Mouse (Mus musculus): ENCODE measurements around the gene Map3k15.

Gene Map3k15

DNA sequence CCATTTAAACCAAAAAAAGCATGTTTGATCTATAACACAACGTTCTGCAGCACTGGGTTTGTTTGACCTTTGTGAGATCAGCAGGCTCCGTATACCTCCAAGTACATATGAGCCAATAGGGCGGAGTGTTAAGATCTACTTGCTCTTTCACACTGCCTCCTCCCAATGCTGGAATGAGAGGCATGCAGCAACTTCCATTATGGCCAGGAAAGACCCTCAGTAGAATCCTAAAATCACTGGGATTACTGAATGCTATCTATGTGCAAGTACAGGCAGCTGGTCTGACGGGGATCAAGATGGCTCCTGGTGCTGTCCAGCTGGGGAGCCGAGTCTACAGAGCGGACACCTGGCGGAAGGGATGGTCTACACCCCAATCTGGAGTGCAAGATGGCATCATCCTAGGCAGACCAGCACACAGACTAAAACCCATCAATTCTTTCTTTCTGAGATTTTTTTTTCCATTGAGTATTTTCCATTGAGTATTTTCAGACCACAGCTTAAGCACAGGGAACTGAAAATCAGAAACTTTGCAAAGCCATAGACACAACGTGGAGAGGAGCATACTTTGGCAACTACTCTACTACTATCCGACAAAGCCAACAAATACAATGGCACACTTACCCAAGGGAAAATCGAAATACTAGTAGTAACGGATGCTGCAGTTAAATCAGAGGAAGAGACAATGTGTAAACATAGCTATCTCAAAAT is 146.1 kb downstream of the Map3k15 start:
- no peak for DNase-seq (ENCODE audit: low read depth)

- no peak for DNase-seq (ENCODE audit: low read depth)
These were observed 147.5 kb downstream of the Map3k15 start for GRCm38 (mm10) chrX:160135719-160136118.

- peak; percentile 40 for DNase-seq (ENCODE audit: low read depth)
These were observed 147.9 kb downstream of the Map3k15 start for GRCm38 (mm10) chrX:160136153-160136552.

- DNase-seq (ENCODE audit: low read depth) = no peak
These were observed 149.1 kb downstream of the Map3k15 start for GRCm38 (mm10) chrX:160137177-160137860.

- DNase-seq (ENCODE audit: low read depth) = peak; percentile 92
These were observed 149.9 kb downstream of the Map3k15 start, which contains the start of gene Pdha1 for GRCm38 (mm10) chrX:160137861-160138717. TSS of gene Pdha1 (minus strand) at chrX:160138413.

DNA sequence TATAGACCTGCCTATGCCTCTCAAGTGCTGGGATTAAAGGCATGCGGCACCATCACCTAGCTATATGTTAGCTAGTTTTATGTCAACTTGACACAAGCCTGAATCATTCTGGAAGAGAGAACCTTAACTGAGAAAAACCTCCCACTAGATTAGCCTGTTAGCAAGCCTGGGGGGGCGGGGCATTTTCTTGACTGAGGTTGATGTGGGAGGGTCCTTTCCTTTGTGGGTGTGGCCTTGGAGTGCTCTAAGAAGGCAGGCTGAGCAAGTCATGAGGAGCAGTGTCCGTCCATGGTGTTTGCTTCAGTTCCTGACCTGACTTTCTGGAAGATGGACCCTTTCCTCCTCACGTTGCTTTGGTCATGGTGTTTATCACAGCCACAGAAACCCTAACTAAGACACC is 158.6 kb downstream of the Map3k15 start:
- DNase-seq (ENCODE audit: low read depth) = no peak

- peak; percentile 47 for DNase-seq (ENCODE audit: low read depth)
These were observed 159.2 kb downstream of the Map3k15 start for GRCm38 (mm10) chrX:160147406-160147805.

- DNase-seq (ENCODE audit: low read depth) = no peak
These were observed 160.6 kb downstream of the Map3k15 start for GRCm38 (mm10) chrX:160148859-160149258.

GRCm38 (mm10) chrX:160153147-160153815 is 165.0 kb downstream of the Map3k15 start:
- DNase-seq (ENCODE audit: low read depth) = peak; percentile 67

DNA sequence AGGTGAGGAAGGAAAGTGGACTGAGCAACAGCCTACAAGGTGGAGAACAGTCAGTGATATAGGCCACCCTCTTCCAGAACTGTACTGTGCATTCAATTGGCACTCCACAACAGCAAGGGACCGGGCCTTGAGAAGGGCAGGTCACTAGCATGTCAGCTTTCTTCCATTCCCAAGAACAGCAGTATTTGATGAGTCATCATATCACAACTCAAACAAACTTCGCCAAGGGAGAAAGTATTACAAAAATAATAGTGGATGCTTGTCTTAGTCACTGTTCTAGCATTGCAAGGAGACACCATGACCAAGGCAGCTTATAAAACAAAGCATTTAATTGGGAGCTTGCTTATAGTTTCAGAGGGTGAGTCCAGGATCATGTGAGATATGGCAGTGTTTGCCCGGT is 176.0 kb downstream of the Map3k15 start:
- DNase-seq (ENCODE audit: low read depth) = no peak

GRCm38 (mm10) chrX:160166246-160166985 is 178.2 kb downstream of the Map3k15 start:
- no peak for DNase-seq (ENCODE audit: low read depth)

DNA sequence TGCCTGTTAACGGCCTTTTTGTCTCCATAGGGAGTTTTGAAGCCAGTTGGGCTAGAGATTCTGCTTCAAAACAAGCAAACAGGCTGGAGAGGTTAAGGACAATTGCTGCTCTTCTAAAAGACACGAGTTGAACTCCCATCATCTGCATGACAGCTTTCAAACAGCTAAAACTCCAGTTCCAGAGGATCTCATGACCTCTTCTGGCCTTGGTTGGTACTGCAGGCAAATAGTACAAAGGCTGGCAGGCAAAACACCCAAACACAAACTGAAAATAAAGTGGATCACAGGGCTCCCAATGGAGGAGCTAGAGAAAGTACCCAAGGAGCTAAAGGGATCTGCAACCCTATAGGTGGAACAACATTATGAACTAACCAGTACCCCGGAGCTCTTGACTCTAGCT is 181.9 kb downstream of the Map3k15 start:
- peak; percentile 82 for DNase-seq (ENCODE audit: low read depth)
